Mouse (Mus musculus): ENCODE measurements around the gene Otud3. TPM values are rescaled to one million over a fixed set of nuclear protein-coding genes. Genes with fewer than 3 reads are reported as not detected.
"Not testable (repeated sequence)": the region's sequence is repeated elsewhere in the genome, so short reads cannot be mapped to it uniquely, and the experiment has no call there.

Gene Otud3
- total RNA-seq, 1 experiment from 2014 or later = 11.7 TPM

DNA sequence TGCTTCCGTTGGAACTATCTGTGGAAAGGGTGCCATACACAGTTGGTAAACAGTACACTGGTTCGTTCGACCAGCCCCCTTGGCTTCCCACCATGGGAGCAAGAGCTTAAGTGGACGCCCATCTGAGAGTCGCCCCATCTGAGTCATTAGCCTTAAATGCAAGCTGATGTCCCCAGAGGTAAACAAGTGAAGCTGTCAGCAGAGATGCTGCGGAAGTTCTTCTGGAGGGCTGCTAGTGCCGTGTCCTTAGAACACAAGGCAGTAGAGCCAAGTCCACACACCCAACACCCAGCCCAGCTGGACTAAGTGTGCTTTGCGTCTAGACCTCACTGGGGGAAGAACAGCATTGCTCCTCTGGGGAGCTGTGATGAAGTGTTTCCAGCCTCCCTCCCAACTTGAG lies 24.1 kb downstream of the Otud3 start:
- DNase-seq = no peak

DNA sequence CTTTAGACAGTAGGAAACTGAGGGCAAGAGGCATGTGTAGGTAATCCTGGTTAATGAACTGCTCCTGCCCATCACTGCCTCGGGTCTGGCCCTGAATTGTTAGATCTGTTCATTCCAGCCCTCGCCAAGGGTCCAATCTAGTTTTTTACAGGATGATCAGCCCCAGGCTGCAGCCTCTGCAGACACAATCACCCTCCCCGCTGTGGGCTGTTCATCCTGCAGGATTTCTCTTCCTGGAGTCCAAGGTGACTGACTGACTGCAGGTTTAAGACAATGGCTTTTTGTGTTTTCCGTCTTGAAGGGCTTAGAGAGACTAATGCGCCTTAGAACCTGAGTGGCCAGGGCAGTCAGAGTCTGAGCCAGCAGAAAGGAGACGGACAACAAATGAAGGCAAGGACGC lies 24.6 kb downstream of the Otud3 start:
- no peak for DNase-seq

- peak; percentile 88 for DNase-seq
Observed at GRCm38 (mm10) chr4:138884261-138884660, 29.5 kb downstream of the Otud3 start.

DNA sequence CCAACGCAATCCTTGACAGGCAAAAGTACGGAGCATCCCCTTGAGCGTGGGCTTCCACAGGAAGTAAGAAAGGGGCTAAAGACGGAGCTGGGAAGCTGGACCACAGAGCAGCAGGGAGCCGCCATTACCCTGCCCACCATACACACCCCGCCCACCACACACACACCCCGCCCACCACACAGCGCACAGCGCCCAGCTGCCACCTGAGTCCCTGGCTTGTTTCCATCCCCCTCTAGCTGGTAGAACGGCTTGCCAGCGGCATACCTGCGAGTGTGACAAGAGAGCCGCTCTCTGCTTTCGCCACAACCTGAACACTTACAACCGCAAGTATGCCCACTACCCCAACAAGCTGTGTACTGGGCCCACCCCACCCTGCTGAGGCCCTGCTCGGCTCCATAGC lies 31.6 kb downstream of the Otud3 start:
- DNase-seq = no peak

GRCm38 (mm10) chr4:138880811-138881584 lies 32.7 kb downstream of the Otud3 start:
- no peak for DNase-seq

DNA sequence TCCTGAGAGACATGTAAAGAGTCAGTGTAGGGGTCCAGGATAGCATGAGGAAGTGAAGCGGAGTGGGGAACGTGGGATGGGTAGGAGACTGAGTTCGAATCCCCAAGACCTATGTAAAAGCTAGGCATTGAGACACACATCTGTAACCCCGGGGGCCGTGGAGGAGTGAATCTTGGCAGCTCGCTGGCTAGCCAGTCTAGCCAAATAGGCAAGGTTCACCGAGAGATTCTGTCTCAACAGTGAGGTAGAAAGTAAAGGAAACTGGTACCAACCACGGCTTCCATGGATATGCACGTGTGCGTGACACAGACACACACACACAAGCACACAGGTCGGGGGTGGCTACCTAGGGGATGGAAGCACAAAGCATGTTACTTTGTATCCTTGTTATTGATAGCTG lies 33.9 kb downstream of the Otud3 start:
- no peak for DNase-seq

DNA sequence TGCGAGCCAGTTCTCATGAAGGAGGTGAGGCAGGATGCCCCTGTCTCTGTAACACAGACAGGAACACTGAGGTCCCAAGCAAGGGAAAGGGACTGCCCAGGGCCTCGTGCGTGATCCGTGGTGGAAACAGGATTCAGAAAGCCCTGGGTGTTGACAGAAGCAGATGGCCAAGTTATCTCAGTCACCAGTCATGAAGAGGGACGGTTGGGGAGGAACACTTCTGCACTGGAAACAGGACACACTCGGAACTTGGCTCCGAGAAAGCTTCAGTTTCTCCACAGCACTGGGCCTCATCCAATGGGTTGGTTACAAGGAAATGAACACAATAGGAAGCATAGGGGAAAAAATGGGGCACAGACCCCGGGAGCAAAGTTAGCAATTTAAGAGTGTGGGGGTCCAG lies 35.0 kb downstream of the Otud3 start:
- no peak for DNase-seq

GRCm38 (mm10) chr4:138877731-138878130 lies 36.0 kb downstream of the Otud3 start, which contains the start of gene Pla2g2e:
TSS of gene Pla2g2e (plus strand) at chr4:138877942.
- no peak for DNase-seq

GRCm38 (mm10) chr4:138875986-138876385 lies 37.8 kb downstream of the Otud3 start:
- DNase-seq = no peak

GRCm38 (mm10) chr4:138875275-138875674 lies 38.5 kb downstream of the Otud3 start:
- DNase-seq = not testable (repeated sequence)

DNA sequence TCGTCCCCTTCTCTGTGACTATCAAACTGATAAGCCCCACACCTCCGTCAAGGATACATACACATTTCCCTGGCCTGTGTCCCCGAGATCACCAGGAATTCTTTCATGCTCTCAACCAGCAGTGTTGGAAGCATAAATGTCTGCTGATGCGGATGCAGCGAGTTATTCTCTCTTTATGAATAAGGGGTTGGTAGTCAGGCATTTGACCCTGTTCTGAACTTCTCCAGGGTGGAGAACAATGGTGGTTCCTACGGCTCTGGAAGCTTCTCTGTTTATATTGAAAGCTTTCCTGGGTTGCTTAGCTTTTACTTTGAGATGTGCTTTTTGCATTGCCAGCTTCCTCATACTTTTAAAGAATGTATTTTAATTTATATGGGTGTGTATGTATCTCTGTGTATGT lies 39.9 kb downstream of the Otud3 start, which contains the start of gene Gm13030:
TSS of gene Gm13030 (minus strand) at position 101 of the 400 bp plus-strand sequence.
- DNase-seq = no peak

GRCm38 (mm10) chr4:138868666-138869065 lies 45.1 kb downstream of the Otud3 start:
- no peak for DNase-seq

DNA sequence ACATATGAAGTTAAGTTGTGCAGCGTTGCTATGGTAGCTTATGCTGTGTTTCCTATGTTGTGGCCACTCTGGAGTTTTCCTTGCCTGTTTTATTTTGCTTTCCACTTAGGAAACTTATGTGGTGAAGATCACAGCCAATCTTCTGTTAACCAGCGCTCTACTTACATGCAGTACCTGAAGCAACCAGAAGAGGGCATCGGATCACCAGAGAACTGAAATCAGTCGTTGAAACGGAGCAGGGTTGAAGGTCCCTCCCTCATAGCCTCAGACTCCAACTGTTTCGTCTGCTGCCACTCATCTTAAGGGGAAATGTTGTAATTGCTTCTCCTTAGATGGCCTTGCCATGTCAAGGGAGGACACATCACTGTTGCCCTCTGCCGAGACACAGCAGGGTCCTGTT lies 47.3 kb downstream of the Otud3 start:
- DNase-seq = peak; percentile 54

DNA sequence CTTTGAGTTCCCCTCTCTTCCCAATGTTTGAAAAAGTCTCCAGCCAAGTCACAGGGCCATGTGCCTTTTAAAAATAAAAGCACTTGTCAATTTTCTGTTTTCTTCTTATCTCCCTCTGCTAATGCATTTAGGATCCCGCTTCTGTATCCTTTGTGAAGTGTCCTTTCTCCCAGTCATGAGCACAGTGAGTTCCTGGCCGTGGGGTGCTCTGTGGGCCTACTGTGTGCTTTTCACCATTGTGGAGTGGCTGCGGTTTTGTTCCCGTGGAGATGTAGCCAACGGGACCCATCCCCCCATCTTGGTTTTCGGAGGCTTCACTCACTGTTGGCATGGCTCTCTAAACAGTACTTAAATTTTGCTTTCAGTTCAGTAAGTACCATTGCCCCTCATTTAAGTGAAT lies 47.8 kb downstream of the Otud3 start:
- DNase-seq = no peak

DNA sequence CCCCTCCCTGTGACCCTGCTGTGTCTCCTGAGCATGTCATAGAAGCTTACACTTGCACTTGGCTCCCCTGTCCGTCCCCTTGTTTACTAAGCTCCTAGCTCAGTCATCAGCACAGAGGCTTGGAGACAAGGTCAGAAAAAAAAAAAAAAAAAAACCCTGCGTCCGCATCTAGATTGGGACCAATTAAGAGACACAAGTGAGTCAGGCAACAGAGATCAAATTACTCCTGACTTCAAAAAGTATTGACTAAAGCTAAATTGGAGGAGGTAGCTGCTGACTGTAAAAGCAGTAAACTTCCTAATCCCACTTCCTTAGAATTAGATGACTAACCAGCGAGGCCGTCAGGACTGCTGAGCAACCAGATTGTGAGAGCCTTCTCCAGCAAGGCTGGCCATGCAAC lies 48.7 kb downstream of the Otud3 start:
- no peak for DNase-seq

DNA sequence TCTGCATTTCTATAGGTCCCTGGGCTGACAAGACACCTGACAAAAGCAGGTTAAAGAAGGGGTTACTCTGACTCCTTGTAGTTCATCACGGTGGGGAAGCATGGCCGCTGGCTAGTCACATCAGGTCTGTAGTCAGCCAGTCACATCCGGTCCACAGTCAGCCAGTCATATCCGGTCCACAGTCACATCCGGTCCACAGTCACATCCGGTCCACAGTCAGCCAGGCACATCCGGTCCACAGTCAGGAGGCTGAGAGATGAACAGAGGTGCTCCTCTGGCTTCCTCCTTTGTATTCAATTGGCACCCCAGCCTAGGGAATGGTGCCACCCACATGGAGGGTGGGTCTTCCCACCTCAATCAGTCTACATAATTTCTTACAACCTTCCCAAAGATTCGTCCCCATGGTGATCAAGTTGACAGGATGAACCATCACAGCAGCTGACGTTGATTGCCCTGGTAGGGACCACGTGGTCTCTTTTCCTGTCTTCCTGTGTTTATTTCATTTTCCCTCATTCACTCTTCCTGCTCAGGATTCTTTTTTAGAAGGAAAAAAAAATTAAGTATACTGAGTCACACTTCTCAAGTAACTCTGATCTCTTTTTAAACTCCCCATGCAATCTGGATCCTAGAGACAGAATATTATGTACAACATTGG lies 50.3 kb downstream of the Otud3 start, which contains the start of gene Pla2g5:
TSS of gene Pla2g5 (minus strand) at position 139 of the 655 bp plus-strand sequence.
- DNase-seq = no peak

DNA sequence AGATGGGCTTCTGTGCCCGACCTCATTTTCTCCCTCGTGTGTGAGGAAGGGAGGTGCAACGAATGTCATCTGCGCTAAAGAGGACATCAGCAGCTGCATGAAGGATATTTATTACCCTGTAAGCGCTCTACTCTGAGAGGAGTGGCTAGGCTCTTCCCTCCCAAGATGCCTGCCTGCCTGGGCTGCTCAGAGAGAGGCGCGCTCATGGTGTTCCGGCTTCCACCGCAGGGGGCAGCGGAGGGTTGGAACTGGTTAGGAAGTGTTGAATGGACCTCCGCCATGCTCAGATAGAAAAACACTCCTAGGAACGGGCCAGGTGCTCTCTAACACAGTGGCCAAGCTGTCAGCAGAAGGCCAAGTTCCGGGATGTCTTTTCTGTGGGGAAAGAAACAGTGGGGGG lies 54.0 kb downstream of the Otud3 start:
- peak; percentile 74 for DNase-seq

GRCm38 (mm10) chr4:138859245-138859644 lies 54.5 kb downstream of the Otud3 start:
- no peak for DNase-seq

GRCm38 (mm10) chr4:138858446-138858845 lies 55.3 kb downstream of the Otud3 start:
- DNase-seq = no peak

DNA sequence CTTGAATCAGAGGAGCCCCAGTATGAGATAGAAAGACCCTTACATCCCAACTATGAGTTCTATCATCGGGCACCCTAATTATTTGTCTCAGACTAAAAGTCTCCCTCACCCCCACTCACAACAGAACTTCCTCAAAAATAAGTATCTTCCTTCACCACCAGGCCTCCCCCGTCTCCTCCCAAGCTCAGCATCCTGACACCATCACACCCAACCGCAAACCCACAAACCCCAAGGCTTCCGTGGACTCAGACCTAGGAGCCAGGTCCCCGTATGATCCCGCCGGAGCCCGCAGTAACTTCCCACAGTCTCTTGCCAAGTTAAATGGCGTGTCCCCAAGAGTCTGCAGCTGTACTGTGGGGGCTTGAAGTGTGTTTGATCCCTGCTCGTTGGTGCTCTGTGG lies 56.2 kb downstream of the Otud3 start:
- DNase-seq = no peak

- DNase-seq = peak; percentile 55
Observed at GRCm38 (mm10) chr4:138856491-138856890, 57.3 kb downstream of the Otud3 start.

DNA sequence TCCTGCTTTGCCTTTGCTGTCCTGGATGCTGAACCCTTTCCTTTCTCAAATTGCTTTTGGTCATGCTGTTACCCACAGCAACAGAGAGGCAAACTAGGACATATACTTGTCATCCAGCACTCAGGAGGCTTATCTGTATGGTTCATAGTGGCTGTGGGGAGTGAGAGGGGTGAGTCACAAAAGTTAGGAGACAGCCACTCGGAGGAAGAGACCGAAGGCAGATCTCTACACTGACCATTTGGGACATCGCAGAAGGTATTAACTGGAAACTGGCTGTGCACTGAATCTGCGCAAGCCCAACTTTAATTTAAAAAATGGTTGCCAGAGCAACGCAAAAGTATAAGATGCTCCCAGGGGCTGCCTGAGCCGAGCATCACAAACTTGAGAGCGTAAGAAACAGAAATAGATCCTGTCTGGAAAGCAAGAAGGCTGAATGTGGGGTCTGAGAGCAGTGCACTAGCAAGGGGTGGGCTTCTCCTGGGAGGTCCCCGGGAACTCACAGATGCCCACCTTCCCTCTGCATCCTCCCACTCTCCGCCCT lies 58.6 kb downstream of the Otud3 start:
- no peak for DNase-seq

DNA sequence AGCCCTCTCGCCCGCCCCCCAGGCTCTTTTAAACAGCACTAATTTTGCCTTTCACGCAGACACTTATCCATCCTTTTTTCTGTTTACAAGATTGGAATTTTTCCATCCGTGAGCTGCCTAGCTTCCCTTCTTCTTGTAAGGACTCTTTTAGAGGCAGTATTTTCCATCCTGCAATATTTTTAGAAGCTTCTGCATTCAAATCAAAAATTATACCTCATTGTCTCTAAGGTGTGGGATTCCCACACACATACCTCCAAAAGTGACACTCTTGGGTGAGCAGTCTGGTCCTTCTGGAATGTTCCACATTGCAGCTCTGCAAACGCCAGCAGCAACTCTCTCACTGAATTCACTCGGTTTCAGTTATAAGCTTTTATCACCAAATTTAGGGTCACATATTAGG lies 60.8 kb downstream of the Otud3 start:
- no peak for DNase-seq

Data from adrenal gland, postnatal 25 days (tissue).